Mouse (Mus musculus): Measurements from ENCODE around the gene Slc6a12.

Gene Slc6a12

GRCm38 (mm10) chr6:121343026-121343770, at the start of gene Slc6a12:
Gene Slc6a12, plus strand, starts transcription at chr6:121343076.
- DNase-seq (ENCODE audit: low spot score) = no peak

DNA sequence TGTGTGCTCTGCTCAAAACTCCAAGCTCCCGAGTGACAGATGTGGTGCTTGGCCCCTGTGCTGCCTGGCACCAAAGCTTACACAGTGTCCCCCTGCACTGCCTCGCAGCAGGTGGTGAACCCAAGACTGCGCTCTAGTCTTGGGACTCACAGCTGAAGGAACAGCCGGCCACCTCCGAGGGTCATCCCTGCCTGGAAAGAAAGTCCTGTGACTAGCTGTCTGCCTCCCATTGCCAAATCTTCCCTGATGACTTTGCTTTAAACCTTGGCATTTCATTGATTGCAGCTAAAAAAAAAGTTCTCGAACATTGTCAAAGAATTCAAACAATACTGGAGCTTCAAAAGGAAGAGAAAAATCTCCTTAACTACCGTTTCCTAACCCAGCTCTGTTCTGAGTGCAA, 43.6 kb upstream of the Slc6a12 start:
- no peak for DNase-seq (ENCODE audit: low spot score)

GRCm38 (mm10) chr6:121299954-121300353, 42.9 kb upstream of the Slc6a12 start, which contains the start of gene Slc6a13:
Gene Slc6a13, plus strand, starts transcription at chr6:121300227.
- no peak for DNase-seq (ENCODE audit: low spot score)

DNA sequence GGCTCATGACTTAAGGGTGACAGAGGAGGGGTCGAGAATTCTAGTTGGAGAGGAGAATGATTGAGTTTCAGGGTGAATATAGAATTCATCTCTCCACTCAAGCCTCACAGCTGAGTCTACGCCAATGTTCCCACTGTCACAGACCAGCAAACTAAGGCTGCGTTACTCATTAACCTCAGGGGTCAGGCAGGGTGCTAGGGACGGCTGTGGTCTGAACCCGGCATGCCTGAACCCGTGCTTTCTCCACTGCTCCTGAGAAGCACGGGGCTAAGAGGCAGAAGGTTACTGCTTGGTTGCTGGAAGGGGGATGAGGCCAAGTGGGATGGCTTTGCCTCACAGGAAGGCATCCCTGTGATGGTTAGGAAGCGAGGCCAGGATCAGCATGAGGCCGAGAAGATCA, 42.4 kb upstream of the Slc6a12 start:
- no peak for DNase-seq (ENCODE audit: low spot score)

DNA sequence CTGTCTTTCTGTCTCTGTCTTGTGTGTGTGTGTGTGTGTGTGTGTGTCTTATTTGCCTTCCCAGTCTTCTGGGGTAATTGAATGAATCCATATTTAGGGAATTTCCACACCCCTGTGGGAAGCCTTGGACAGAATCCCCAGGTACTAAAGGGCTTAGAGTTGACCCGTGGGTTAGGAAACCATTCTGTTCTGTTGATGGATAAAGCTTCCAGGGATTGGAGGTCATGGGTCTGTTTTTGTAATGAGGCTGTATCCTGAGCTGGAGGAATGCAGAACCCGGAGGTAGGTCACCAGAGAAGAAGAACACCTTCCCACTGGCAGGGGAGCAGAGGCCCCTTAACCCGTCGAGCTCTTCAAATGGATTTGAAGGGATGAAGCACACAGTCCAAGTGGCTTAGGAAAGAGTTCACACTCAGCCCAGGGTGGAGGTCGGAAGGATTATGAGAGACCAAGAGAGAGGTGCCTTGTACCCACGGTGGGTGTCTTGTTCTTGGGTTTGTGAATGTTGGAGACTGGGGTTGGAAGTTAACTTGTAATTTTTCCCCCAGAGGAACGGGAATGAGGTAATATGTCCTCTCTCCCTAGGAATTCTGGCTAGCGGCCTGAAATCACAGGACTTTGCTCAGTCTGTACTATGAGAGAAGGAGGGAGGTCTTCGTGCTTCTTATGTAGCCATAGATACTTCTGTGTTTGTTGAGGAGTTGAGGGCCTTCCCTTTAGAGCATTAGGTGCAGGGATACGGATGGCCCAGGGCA, 39.2 kb upstream of the Slc6a12 start:
- DNase-seq (ENCODE audit: low spot score) = no peak

GRCm38 (mm10) chr6:121304630-121305029, 38.2 kb upstream of the Slc6a12 start:
- DNase-seq (ENCODE audit: low spot score) = no peak

DNA sequence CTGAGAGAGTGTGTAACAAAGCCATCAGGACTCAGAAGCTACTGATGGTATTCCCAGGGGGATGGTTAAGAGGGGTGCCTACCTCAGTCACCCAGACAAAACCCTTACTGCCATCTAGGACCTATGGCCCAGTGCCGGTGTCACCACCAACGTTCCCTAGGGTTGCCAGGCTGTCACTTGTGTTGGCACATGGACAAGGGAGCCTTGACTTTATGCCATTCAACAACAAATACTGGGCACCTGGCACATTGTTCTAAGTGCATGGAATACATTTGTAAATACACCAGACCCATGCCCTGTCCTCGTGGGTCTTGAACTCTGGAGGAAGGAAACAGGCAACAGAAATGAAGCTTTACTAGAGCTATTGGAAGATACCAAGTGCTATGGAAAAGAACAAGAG, 37.3 kb upstream of the Slc6a12 start:
- DNase-seq (ENCODE audit: low spot score) = no peak

GRCm38 (mm10) chr6:121310984-121311383, 31.9 kb upstream of the Slc6a12 start:
- DNase-seq (ENCODE audit: low spot score) = no peak

DNA sequence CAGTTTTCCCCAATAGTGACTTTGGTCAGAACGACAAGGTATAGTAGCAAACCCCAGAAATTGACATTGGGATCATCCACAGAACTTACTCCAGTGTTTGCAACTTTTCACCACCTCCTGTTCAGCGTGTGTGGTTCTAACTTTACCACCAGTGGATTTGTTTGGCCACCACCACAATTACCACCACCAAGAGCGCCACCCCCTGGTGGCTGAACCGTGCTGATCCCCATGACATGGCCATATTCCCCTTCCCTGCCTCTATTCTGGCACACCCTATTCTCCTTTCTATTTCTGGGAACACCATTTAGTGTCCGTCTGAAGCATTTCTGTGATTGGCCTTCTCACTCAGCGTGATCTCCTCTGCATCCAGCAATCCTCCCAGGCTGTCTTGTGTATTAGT, 23.8 kb upstream of the Slc6a12 start:
- no peak for DNase-seq (ENCODE audit: low spot score)

GRCm38 (mm10) chr6:121322381-121323110, 20.3 kb upstream of the Slc6a12 start:
- DNase-seq (ENCODE audit: low spot score) = no peak

GRCm38 (mm10) chr6:121325298-121325697, 17.6 kb upstream of the Slc6a12 start:
- DNase-seq (ENCODE audit: low spot score) = no peak

DNA sequence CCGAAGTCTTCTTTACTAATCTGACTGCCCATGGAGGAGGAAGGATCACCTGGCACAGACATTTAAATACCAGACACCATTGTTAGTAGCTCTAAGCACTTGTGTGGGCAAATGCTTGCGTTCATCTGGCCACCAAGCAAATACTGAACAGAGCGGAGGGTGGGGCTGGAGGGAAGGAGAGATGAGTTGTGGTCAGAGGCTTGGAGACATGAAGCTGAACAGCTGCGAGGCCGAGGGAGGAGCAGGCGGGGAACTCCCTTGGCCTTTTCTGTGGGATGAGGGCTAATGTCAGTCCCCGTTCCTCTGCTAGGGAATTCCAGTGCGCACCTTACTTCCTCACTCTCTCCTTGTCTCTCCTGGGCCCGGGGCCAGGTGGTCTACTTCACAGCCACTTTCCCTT, 17.1 kb upstream of the Slc6a12 start:
- DNase-seq (ENCODE audit: low spot score) = no peak

- DNase-seq (ENCODE audit: low spot score) = no peak
Measured at GRCm38 (mm10) chr6:121326486-121327069, 16.3 kb upstream of the Slc6a12 start.

GRCm38 (mm10) chr6:121328417-121328884, 14.4 kb upstream of the Slc6a12 start:
- DNase-seq (ENCODE audit: low spot score) = no peak

- DNase-seq (ENCODE audit: low spot score) = no peak
Measured at GRCm38 (mm10) chr6:121329848-121330508, 12.9 kb upstream of the Slc6a12 start.

DNA sequence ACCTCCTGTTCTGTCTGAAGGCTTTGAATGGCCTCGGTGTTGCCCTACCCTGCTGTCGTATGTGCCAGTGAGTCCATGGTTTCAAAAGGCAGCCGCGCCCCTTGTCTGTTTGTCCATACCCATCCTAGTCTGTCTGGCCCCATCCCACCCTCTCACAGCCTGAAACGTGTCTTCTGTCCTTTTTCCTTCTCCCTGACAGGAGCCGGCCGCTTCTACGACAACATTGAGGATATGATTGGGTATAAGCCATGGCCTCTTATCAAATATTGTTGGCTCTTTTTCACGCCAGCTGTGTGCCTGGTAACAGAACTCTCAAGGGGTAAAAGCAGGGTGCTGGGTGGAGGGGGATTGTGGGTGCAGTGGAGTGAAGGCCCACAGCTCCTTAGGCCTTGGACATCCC, 7.0 kb upstream of the Slc6a12 start:
- DNase-seq (ENCODE audit: low spot score) = no peak

DNA sequence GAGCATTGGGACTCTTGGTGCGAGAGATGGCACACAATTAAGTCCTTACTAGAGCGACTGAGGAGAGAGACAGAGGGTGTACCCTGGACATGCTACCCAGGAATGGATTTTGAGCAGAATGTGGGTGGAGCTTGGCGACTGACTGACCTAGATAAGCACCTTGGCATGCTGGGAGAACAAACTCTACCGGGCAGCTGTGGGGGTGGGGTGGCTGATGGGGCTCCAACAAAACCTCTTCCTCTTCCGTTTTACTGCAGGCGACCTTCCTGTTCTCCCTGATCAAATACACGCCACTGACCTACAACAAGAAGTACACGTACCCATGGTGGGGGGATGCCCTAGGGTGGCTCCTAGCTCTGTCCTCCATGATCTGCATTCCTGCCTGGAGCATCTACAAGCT, 6.3 kb upstream of the Slc6a12 start:
- no peak for DNase-seq (ENCODE audit: low spot score)

- no peak for DNase-seq (ENCODE audit: low spot score)
Measured at GRCm38 (mm10) chr6:121337229-121337628, 5.6 kb upstream of the Slc6a12 start.

DNA sequence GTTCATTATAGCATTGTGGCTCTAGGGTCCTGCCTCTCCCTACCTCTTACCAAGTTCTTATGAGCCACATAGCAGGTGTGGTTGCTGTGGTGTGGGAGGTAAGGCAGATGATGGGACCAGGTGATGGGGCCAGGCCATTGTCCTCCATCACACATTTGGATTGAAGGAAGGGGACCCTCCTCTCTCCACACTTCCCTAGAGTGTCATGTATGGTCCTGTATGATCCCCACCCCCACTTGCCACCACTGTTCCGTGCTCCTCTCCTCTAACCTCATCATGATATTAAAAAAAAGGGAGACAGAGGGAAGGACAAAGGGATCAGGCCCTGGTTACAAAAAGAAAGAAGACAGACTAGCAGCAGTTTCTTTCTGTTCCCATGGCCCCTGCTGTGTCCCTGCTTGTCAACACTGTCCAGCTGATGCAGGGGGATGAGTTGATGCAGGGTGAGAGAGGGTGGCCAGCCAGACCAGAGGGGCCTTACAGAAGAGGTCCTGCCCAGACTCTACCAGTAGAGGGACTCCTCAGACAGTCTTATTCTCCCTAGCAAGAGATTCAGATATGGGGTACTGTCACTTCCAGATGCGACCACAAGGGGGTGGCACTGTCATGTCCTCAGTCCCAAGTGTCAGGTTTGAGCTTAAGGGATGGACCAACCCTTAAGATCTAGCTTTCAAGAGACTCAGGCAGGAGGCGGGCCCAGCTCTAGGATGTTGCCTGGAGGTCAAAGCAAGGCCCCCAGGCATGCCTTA, 4.9 kb upstream of the Slc6a12 start:
- DNase-seq (ENCODE audit: low spot score) = peak; percentile 54

DNA sequence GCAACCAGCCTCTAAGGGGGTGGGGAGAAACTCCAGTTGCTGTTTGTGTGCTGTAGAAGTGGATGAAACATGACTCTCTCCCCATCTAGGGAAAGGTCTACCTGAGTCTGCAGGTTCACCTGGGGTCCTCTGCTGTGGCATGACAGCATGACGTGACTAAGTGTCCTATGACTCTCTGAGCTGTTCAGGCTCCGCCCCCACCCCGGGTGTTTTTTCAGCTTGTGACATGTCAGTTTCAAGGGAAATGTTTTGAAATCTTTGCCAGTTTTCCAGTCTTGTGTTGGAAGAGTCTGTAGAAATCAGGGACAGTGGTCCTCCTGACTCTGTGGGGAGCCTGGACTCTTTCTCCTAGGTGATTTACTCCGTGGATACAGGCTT, 4.4 kb upstream of the Slc6a12 start:
- no peak for DNase-seq (ENCODE audit: low spot score)

GRCm38 (mm10) chr6:121341650-121342049, 1.2 kb upstream of the Slc6a12 start:
- no peak for DNase-seq (ENCODE audit: low spot score)

All from ovary, postnatal 10 days (tissue).